Comparison of ENCODE assay signal across 29 mouse cellular contexts in genomic region chr8:114004436-114004835, GRCm38 (mm10).
"Had no signal": no experiment of that assay in that cellular context is flagged by ENCODE, and none has a peak within 500 bp of the region (broad histone marks: within the 10 kb centered on the region; RNA-seq: fewer than 3 reads in every experiment).

No protein-coding gene starts in this region.

- ATAC-seq: forebrain, embryonic 13.5 days; forebrain, embryonic 14.5 days; forebrain, embryonic 15.5 days; forebrain, embryonic 16.5 days; forebrain, postnatal 0 days had no signal

- H3K27me3 ChIP-seq: embryonic facial prominence, embryonic 12.5 days; embryonic facial prominence, embryonic 13.5 days; embryonic facial prominence, embryonic 15.5 days; forebrain, embryonic 12.5 days; forebrain, embryonic 13.5 days; forebrain, embryonic 15.5 days had no signal

- H3K4me3 ChIP-seq: embryonic facial prominence, embryonic 12.5 days; embryonic facial prominence, embryonic 13.5 days; embryonic facial prominence, embryonic 15.5 days; erythroblast, embryonic 14.5 days; forebrain, embryonic 10.5 days; forebrain, embryonic 12.5 days; forebrain, embryonic 13.5 days; forebrain, embryonic 15.5 days; gastrocnemius, adult 2 months; heart, adult 2 months had no signal

- H3K36me3 ChIP-seq: embryonic facial prominence, embryonic 12.5 days; embryonic facial prominence, embryonic 13.5 days; embryonic facial prominence, embryonic 15.5 days; forebrain, embryonic 10.5 days; forebrain, embryonic 12.5 days; forebrain, embryonic 15.5 days had no signal

- H3K4me1 ChIP-seq: embryonic facial prominence, embryonic 12.5 days; embryonic facial prominence, embryonic 13.5 days; embryonic facial prominence, embryonic 15.5 days; forebrain, embryonic 10.5 days; forebrain, embryonic 12.5 days; forebrain, embryonic 13.5 days; forebrain, embryonic 15.5 days had no signal

- H3K27ac ChIP-seq: embryonic facial prominence, embryonic 12.5 days; embryonic facial prominence, embryonic 13.5 days; embryonic facial prominence, embryonic 15.5 days; forebrain, embryonic 10.5 days; forebrain, embryonic 12.5 days; forebrain, embryonic 13.5 days; forebrain, embryonic 15.5 days; gastrocnemius, adult 2 months; heart, adult 2 months had no signal

- H3K4me2 ChIP-seq: embryonic facial prominence, embryonic 12.5 days; embryonic facial prominence, embryonic 13.5 days; embryonic facial prominence, embryonic 15.5 days; forebrain, embryonic 12.5 days; forebrain, embryonic 13.5 days; forebrain, embryonic 15.5 days had no signal

- H3K9ac ChIP-seq: embryonic facial prominence, embryonic 12.5 days; embryonic facial prominence, embryonic 13.5 days; embryonic facial prominence, embryonic 15.5 days; forebrain, embryonic 12.5 days; forebrain, embryonic 13.5 days; forebrain, embryonic 15.5 days; forebrain, postnatal 0 days had no signal

- H3K9me3 ChIP-seq: embryonic facial prominence, embryonic 12.5 days; embryonic facial prominence, embryonic 13.5 days; embryonic facial prominence, embryonic 15.5 days; forebrain, embryonic 10.5 days; forebrain, embryonic 12.5 days; forebrain, embryonic 13.5 days; forebrain, embryonic 15.5 days had no signal

- DNase-seq: cerebellum, adult 18-20 months; cerebellum, adult 2 months; cerebellum, adult 8-10 months; cerebellum, adult 9-10 months; cerebellum, adult 9-11 months; cerebellum, postnatal 10 days; cerebellum, postnatal 14 days; cerebellum, postnatal 25 days; cerebellum, postnatal 36 days; embryo, embryonic 11 days; forebrain, postnatal 0 days; gastrocnemius, adult 2 months; gastrocnemius, postnatal 10 days; gastrocnemius, postnatal 14 days; gastrocnemius, postnatal 25 days; gastrocnemius, postnatal 36 days; heart, adult 11 months; heart, adult 18-20 months; heart, adult 2 months had no signal
